ENCODE assay signal across 8 mouse cellular contexts in the genomic region with DNA sequence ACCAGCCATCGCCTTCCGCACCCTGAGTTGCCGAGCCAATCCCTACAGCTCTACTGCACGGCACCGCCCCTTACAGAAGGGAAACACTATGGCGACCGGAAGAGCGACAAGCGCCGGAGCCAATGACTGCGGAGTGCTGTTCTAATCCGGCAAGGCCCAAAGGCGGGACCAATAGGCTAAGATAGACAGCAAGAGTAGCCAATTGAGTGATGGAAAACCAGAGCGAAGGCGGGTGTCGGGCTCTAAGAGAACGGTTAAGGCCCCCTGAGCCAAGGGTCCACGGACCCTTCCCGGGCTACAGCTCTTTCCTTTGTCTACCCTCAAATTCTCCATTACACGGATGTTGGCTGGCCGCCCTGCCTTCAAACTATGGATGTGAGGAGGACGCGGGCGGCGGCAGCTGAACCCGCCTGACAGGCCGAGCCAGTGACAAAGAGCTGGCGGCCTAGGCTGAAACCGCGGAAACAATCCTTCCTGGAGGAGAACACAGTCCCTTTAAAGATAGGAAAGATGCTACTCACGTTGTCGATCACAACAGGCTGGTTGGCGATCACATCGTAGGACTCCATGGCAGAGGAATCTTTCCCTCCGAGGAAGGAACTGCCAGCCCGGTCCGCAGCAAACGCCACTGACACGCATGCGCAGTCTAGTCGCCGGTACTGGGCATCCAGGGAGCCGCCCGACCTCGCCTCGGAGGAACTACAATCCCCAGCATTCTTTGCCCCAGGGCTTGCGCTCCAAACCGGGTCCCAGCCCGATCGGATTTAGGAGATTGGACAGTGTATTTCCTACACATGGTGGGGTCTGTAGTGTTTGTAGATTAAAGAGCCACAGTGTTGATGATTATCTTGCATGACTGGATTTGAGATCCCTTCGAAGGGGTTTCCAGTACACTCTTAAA. TPM values are rescaled to one million over a fixed set of nuclear protein-coding genes. Genes with fewer than 3 reads are reported as not detected.
DNase-seq lines count a peak whose midpoint lies in the region; ATAC-seq and TF ChIP-seq lines count a peak whose summit lies in the region.

Actr1a (minus strand) TSS at position 640 of the 901 bp plus-strand sequence.

- no peaks in the 10 kb centered on the region for H3K9me3 ChIP-seq in G1E (replicated peaks)
- no peaks in the 10 kb centered on the region for H3K9me3 ChIP-seq in forebrain, postnatal 0 days (ENCODE audit: low read length)
- H3K9me3 ChIP-seq in lung, embryonic 15.5 days = no peaks in the 10 kb centered on the region

- H3K27ac ChIP-seq in forebrain, postnatal 0 days (ENCODE audit: low read depth, low read length) = peak within 1 kb of the TSS; percentile 96
- H3K27ac ChIP-seq in lung, embryonic 15.5 days = peak within 1 kb of the TSS; percentile 55

- TF ChIP-seq CTCF in G1E (IDR thresholded peaks at IDR 0.05; ENCODE audit: low read depth, low read length) = no peak
- no peak for TF ChIP-seq CTCF in forebrain, postnatal 0 days (IDR thresholded peaks at IDR 0.05; ENCODE audit: low read depth)

- no peaks in the 10 kb centered on the region for H3K27me3 ChIP-seq in G1E (ENCODE audit: insufficient read depth, low read length)
- no peaks in the 10 kb centered on the region for H3K27me3 ChIP-seq in forebrain, postnatal 0 days (ENCODE audit: insufficient read depth, low read length)
- no peaks in the 10 kb centered on the region for H3K27me3 ChIP-seq in lung, embryonic 15.5 days

- WGBS in forebrain, postnatal 0 days = 1% methylated on average over 51 of the region's 51 CpGs
- under 1% methylated on average over 51 of the region's 51 CpGs for WGBS in lung, embryonic 15.5 days

- H3K9ac ChIP-seq in forebrain, postnatal 0 days = peak within 1 kb of the TSS; percentile 99
- peak within 1 kb of the TSS; percentile 70 for H3K9ac ChIP-seq in lung, embryonic 15.5 days

- H3K4me1 ChIP-seq in G1E (ENCODE audit: insufficient read depth, low read depth, low read length) = peaks cover 37% of the 10 kb centered on the region
- peaks cover 24% of the 10 kb centered on the region for H3K4me1 ChIP-seq in forebrain, postnatal 0 days (ENCODE audit: insufficient read depth)
- H3K4me1 ChIP-seq in lung, embryonic 15.5 days = peaks cover 53% of the 10 kb centered on the region

- peak; percentile 95 for DNase-seq in G1E (ENCODE audit: low spot score)
- DNase-seq in cerebellum, adult 18-20 months = peak; percentile 97 to 99
- DNase-seq in forebrain, postnatal 0 days = peak; percentile 100
- DNase-seq in heart, postnatal 4 days = peak; percentile 98
- DNase-seq in layer of hippocampus, adult 8-10 months (ENCODE audit: low spot score in 2 of 2) = peak; percentile 95 to 98
- peak; percentile 95 for DNase-seq in ovary, adult 18-20 months (ENCODE audit: low spot score)
- peak; percentile 100 for DNase-seq in thymus, postnatal 0 days (ENCODE audit: low spot score)

- H3K4me3 ChIP-seq in G1E (ENCODE audit: low read depth, low read length) = peak within 1 kb of the TSS; percentile 89
- H3K4me3 ChIP-seq in forebrain, postnatal 0 days (ENCODE audit: low read depth, low read length) = peak within 1 kb of the TSS; percentile 94
- peak within 1 kb of the TSS; percentile 76 for H3K4me3 ChIP-seq in lung, embryonic 15.5 days

- H3K36me3 ChIP-seq in G1E (replicated peaks) = peaks cover 34% of the 10 kb centered on the region
- H3K36me3 ChIP-seq in forebrain, postnatal 0 days (ENCODE audit: insufficient read depth) = no peaks in the 10 kb centered on the region
- H3K36me3 ChIP-seq in lung, embryonic 15.5 days = no peaks in the 10 kb centered on the region

- peak; percentile 86 for ATAC-seq in G1E (ENCODE audit: extremely low read depth, insufficient number of reproducible peaks, low FRiP score, poor library complexity, severe bottlenecking)
- peak; percentile 97 for ATAC-seq in forebrain, postnatal 0 days
- peak; percentile 93 for ATAC-seq in lung, embryonic 15.5 days (ENCODE audit: borderline replicate concordance, extremely low read depth, low FRiP score, low TSS enrichment)

- H3K4me2 ChIP-seq in forebrain, postnatal 0 days (ENCODE audit: low read depth) = peak within 1 kb of the TSS; percentile 86
- H3K4me2 ChIP-seq in lung, embryonic 15.5 days = peak within 1 kb of the TSS; percentile 90

RNA-seq across cellular contexts. Expression of gene Actr1a, which starts in this region (rescaled TPM):
- total RNA-seq in G1E (2014; fragmentation: Nextera tagmentation) = 75.4 and 92.4 TPM in 2 replicates
- total RNA-seq in G1E (2017) = 84.5 and 85.6 TPM in 2 replicates
- polyA plus RNA-seq in G1E (2012) = 19.1 and 24.3 TPM in 2 replicates
- 356 and 372 TPM in 2 replicates for total RNA-seq in forebrain, postnatal 0 days (2014; rRNA removed)
- polyA plus RNA-seq in forebrain, postnatal 0 days (2015; fragmentation: Nextera tagmentation; extraction: Ambion mirVana) = 360 and 367 TPM in 2 replicates
- 100 to 1,000 TPM; 126 to 130 TPM for total RNA-seq in heart, postnatal 4 days (2021)
- total RNA-seq in layer of hippocampus, adult 8-10 months (2022) = 100 to 1,000 TPM; 175 to 202 (median 183) TPM
- polyA plus RNA-seq in lung, embryonic 15.5 days (2015; fragmentation: Nextera tagmentation; extraction: Ambion mirVana) = 137 and 139 TPM in 2 replicates
- polyA plus RNA-seq in thymus, postnatal 0 days (2015; fragmentation: Nextera tagmentation; extraction: Ambion mirVana) = 132 and 141 TPM in 2 replicates

Comparison
In these comparisons a context has a peak if more than half of its experiments do, and no peak if none do; other contexts are left out.
1. Peak in every context shown above with its lines: DNase-seq, ATAC-seq, H3K4me3 ChIP-seq and H3K27ac ChIP-seq.